Mouse (Mus musculus) midbrain, embryonic 13.5 days (tissue): ENCODE results near the gene Adgrf4. TPM values are rescaled to one million over a fixed set of nuclear protein-coding genes. Genes with fewer than 3 reads are reported as not detected.

ENCODE experiments used
- ATAC-seq: fragments of 200-750 bp; cut with Nextera tagmentation; 2 replicates; pipeline ENCODE4 v1.8.0; 2017; ENCODE audit warnings: mild to moderate bottlenecking, moderate TSS enrichment, moderate library complexity
- H3K27ac ChIP-seq: fragments of 300-500 bp; sonication (generic); 2 replicates; pipeline ENCODE4 v1.5.1; 2015; ENCODE audit warnings: inconsistent platforms, mild to moderate bottlenecking, moderate library complexity
- H3K27me3 ChIP-seq: fragments of 300-500 bp; sonication (generic); 2 replicates; pipeline ENCODE4 v1.6.1; 2015; ENCODE audit warnings: mild to moderate bottlenecking, inconsistent platforms
- H3K36me3 ChIP-seq: fragments of 300-500 bp; sonication (generic); 2 replicates; pipeline ENCODE4 v1.6.1; 2015; ENCODE audit warnings: mild to moderate bottlenecking, inconsistent platforms
- H3K4me1 ChIP-seq: fragments of 300-500 bp; sonication (generic); replicated peaks from 2 replicates; pipeline ENCODE4 v1.6.1; 2015; ENCODE audit warnings: inconsistent platforms
- H3K4me2 ChIP-seq: fragments of 300-500 bp; sonication (generic); replicated peaks from 2 replicates; pipeline ENCODE4 v1.6.1; 2015; ENCODE audit warnings: moderate library complexity, mild to moderate bottlenecking, inconsistent platforms
- H3K4me3 ChIP-seq: fragments of 300-500 bp; sonication (generic); replicated peaks from 2 replicates; pipeline ENCODE4 v1.5.1; 2015; ENCODE audit warnings: mild to moderate bottlenecking, inconsistent platforms
- H3K9ac ChIP-seq: fragments of 300-500 bp; sonication (generic); replicated peaks from 2 replicates; pipeline ENCODE4 v1.6.1; 2015; ENCODE audit warnings: mild to moderate bottlenecking, inconsistent platforms
- H3K9me3 ChIP-seq: fragments of 300-500 bp; sonication (generic); 2 replicates; pipeline ENCODE4 v1.6.1; 2016; ENCODE audit warnings: mild to moderate bottlenecking, inconsistent platforms
- WGBS: fragments of 180-500 bp; shearing (Covaris S2); methylation state at CpG from one replicate; pipeline ENCODE4 v1.1.7; 2015; 5-methylcytosine and 5-hydroxymethylcytosine counted together
- polyA plus RNA-seq: library from polyadenylated mRNA; unstranded; fragments of >200 nt; fragmentation: Nextera tagmentation; extraction: Ambion mirVana; gene quantifications from 2 replicates; pipeline ENCODE4 v1.2.1, GENCODE M21; 2015

The Adgrf4 gene
- 0.16 TPM in 1 of 2 replicates, not detected in the other for polyA plus RNA-seq

DNA sequence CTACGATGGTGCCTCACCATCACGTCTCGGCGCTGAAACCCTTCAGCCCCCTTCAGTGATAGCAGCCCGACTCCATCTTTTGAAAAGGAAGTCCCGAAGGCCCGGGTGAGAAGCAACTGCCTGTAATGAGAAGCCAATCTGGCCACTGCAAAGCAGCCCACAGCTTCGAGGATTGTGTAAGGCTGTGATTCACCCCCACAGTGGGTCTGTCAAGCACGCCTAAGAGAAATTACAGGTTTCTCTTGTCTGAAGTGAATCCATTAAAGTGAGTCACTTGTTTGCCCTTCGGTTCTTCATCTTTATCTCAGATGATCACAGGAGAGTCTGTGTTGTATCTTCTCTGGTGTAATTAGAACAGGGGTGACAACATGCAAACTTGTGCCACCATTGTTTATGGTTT, at the start of gene Adgrf4:
Gene Adgrf4, minus strand, starts transcription at position 149 of the 400 bp plus-strand sequence.
- H3K36me3 ChIP-seq, result no peaks in the 10 kb centered on the region
- H3K4me1 ChIP-seq, result no peaks in the 10 kb centered on the region
- no peak for ATAC-seq
- H3K9me3 ChIP-seq, result no peaks in the 10 kb centered on the region
- 93% methylated on average over 10 of the region's 10 CpGs for WGBS
- H3K27me3 ChIP-seq, result no peaks in the 10 kb centered on the region
- H3K27ac ChIP-seq, result no peak within 1 kb of the TSS
- H3K4me2 ChIP-seq, result no peak within 1 kb of the TSS
- H3K4me3 ChIP-seq, result no peak within 1 kb of the TSS
- no peak within 1 kb of the TSS for H3K9ac ChIP-seq

GRCm38 (mm10) chr17:42741801-42742217, 49.7 kb upstream of the Adgrf4 start, which contains the start of gene Adgrf2:
Gene Adgrf2 (minus strand): TSS chr17:42742179.
- H3K4me3 ChIP-seq, result no peak within 1 kb of the TSS
- no peaks in the 10 kb centered on the region for H3K27me3 ChIP-seq
- no peaks in the 10 kb centered on the region for H3K9me3 ChIP-seq
- no peak within 1 kb of the TSS for H3K27ac ChIP-seq
- H3K36me3 ChIP-seq, result no peaks in the 10 kb centered on the region
- WGBS, result 30% methylated on average over 7 of the region's 7 CpGs
- ATAC-seq, result peak; percentile 53; the same call in 1 of the 2 replicates
- H3K4me1 ChIP-seq, result no peaks in the 10 kb centered on the region
- no peak within 1 kb of the TSS for H3K9ac ChIP-seq
- H3K4me2 ChIP-seq, result no peak within 1 kb of the TSS

GRCm38 (mm10) chr17:42738794-42739193, 46.7 kb upstream of the Adgrf4 start:
- no peak overlapping the region for H3K4me3 ChIP-seq
- no peak overlapping the region for H3K9ac ChIP-seq
- H3K27ac ChIP-seq, result no peak overlapping the region
- H3K36me3 ChIP-seq, result no peaks in the 10 kb centered on the region
- no peaks in the 10 kb centered on the region for H3K4me1 ChIP-seq
- no peaks in the 10 kb centered on the region for H3K9me3 ChIP-seq
- ATAC-seq, result no peak
- 87% methylated on average over 6 of the region's 6 CpGs for WGBS
- no peaks in the 10 kb centered on the region for H3K27me3 ChIP-seq
- no peak overlapping the region for H3K4me2 ChIP-seq

DNA sequence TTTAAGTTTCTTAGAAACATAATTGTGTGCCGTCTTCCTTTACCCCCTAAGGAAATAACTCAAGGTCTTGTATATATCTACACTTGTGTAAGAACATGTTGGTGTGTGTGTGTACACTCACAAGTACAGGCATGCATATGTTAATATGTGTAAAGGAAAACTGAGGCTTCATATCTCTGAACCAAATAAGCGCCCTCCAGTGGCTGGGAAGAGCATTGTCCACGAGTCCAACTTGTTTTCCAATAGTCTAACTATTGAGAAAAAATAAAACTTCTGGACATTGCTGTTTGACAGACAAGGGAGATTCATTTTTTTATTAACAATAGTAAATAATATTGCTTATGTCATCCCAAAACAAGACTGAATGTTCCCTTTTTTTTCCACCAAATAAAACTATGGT, 25.1 kb upstream of the Adgrf4 start:
- Histone ChIP-seq H3K36me3 (no peaks in the 10 kb centered on the region), H3K27ac (no peak overlapping the region), H3K9me3 (no peaks in the 10 kb centered on the region; the same call in 1 of the 2 replicates), H3K27me3 (no peaks in the 10 kb centered on the region), H3K4me2 (no peak overlapping the region), H3K4me1 (no peaks in the 10 kb centered on the region), H3K9ac (no peak overlapping the region), H3K4me3 (no peak overlapping the region)
- WGBS, result 54% methylated on average over 3 of the region's 3 CpGs
- ATAC-seq, result no peak

DNA sequence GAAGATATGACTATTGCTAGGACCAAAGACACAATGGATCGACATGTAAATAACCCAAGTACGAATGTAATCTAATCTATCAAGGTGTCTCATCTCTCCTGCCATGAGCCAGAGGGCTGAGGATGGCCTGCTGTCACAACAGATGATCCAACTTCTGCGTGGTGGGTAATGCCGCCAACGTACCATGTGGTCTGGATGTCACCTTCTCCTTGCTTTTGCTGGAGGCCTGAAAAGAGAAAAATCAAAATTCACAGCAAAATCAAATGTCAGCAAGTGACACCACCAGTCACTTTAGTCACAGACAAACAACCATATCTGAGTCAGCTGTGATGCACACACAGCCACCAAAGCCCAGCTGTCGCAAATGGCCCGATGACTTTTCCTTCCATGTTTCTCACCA, 22.9 kb upstream of the Adgrf4 start:
- Histone ChIP-seq H3K27me3 (no peaks in the 10 kb centered on the region), H3K9me3 (no peaks in the 10 kb centered on the region; the same call in 1 of the 2 replicates), H3K4me3 (no peak overlapping the region), H3K36me3 (no peaks in the 10 kb centered on the region), H3K4me2 (no peak overlapping the region), H3K27ac (no peak overlapping the region), H3K4me1 (no peaks in the 10 kb centered on the region), H3K9ac (no peak overlapping the region)
- no peak for ATAC-seq
- 95% methylated on average over 7 of the region's 7 CpGs for WGBS

DNA sequence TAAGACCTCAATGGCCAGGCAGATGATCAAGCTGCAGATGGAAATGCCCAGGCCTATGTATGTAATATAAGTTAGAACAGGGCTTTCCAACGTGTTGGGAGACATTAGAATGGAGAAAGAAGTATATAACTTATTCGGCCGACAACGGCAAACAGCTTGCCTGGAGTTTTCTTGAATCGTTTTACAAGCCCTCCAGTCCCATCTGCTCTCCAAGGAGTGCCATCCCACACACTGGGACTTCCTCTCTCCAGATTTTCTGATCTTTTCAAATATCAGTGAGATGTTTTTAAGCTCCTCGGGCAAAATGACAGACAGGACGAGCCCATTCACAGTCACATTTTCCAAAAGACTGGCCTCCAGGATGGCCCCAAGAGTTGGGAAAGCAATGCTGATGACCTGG, 18.6 kb upstream of the Adgrf4 start:
- Histone ChIP-seq H3K9me3 (no peaks in the 10 kb centered on the region), H3K36me3 (no peaks in the 10 kb centered on the region), H3K4me3 (no peak overlapping the region), H3K27ac (no peak overlapping the region), H3K9ac (no peak overlapping the region), H3K4me1 (no peaks in the 10 kb centered on the region), H3K4me2 (no peak overlapping the region), H3K27me3 (no peaks in the 10 kb centered on the region)
- no peak for ATAC-seq
- WGBS, result 88% methylated on average over 7 of the region's 7 CpGs

DNA sequence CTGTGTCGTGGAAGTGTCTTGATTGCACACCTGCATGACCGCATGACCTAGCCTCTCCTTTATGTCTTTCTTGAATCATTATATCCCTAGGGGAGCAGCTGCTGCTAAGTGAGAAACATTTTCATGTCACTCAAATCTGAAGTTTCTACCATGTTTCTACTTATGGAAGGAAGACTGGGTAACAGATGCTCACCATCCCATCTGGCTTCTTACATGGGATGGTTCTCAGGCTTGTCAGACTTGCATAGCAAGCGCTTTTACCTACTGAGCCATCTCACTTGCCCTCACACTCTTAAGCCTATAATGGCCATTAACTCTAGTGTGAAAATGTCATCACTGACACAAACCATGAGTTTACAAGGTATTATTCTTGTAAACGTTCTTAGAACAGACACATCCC, 13.5 kb upstream of the Adgrf4 start:
- H3K9me3 ChIP-seq, result no peaks in the 10 kb centered on the region
- no peak for ATAC-seq
- H3K4me1 ChIP-seq, result no peaks in the 10 kb centered on the region
- H3K4me3 ChIP-seq, result no peak overlapping the region
- H3K4me2 ChIP-seq, result no peak overlapping the region
- no peak overlapping the region for H3K27ac ChIP-seq
- WGBS, result 90% methylated on average over 4 of the region's 4 CpGs
- no peaks in the 10 kb centered on the region for H3K27me3 ChIP-seq
- no peaks in the 10 kb centered on the region for H3K36me3 ChIP-seq
- no peak overlapping the region for H3K9ac ChIP-seq

- H3K9ac ChIP-seq, result no peak overlapping the region
- no peak overlapping the region for H3K4me2 ChIP-seq
- no peak overlapping the region for H3K4me3 ChIP-seq
- WGBS, result 94% methylated on average over 9 of the region's 9 CpGs
- H3K9me3 ChIP-seq, result no peaks in the 10 kb centered on the region
- no peaks in the 10 kb centered on the region for H3K27me3 ChIP-seq
- no peak overlapping the region for H3K27ac ChIP-seq
- H3K4me1 ChIP-seq, result no peaks in the 10 kb centered on the region
- ATAC-seq, result no peak
- H3K36me3 ChIP-seq, result no peaks in the 10 kb centered on the region
Measured at GRCm38 (mm10) chr17:42702198-42702597, 10.1 kb upstream of the Adgrf4 start.

DNA sequence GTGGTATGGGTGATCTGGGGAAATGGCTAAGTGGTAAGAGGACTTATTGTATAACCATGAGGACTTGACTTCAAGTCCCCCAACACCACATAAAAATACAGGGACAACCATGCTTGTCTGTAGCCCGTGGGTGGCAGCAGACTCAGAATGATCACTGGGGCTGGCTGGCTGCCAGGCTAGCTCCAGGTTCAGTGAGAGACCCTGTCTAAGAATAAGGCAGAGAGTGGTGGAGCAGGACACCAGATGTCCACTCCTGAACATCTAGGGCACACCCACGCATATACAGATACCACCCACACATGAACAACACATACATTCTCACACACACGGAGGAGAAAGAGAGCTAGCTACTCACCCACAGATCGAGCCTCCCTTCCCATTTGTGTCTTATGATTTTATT, 2.6 kb upstream of the Adgrf4 start:
- Histone ChIP-seq H3K9me3 (no peaks in the 10 kb centered on the region), H3K27me3 (no peaks in the 10 kb centered on the region), H3K4me1 (no peaks in the 10 kb centered on the region), H3K27ac (no peak overlapping the region), H3K4me3 (no peak overlapping the region), H3K4me2 (no peak overlapping the region), H3K9ac (no peak overlapping the region), H3K36me3 (no peaks in the 10 kb centered on the region)
- ATAC-seq, result no peak
- WGBS, result 90% methylated on average over 4 of the region's 4 CpGs

- H3K9me3 ChIP-seq, result no peaks in the 10 kb centered on the region
- H3K36me3 ChIP-seq, result no peaks in the 10 kb centered on the region
- no peak overlapping the region for H3K4me2 ChIP-seq
- H3K9ac ChIP-seq, result no peak overlapping the region
- H3K27me3 ChIP-seq, result no peaks in the 10 kb centered on the region
- ATAC-seq, result no peak
- 90% methylated on average over 8 of the region's 8 CpGs for WGBS
- no peak overlapping the region for H3K27ac ChIP-seq
- H3K4me3 ChIP-seq, result no peak overlapping the region
- H3K4me1 ChIP-seq, result no peaks in the 10 kb centered on the region
Measured at GRCm38 (mm10) chr17:42690531-42690930, 1.6 kb downstream of the Adgrf4 start.

- 22% methylated on average over 14 of the region's 14 CpGs for WGBS
Measured at GRCm38 (mm10) chr17:42658634-42659422, 33.3 kb downstream of the Adgrf4 start.

GRCm38 (mm10) chr17:42643416-42643815, 48.7 kb downstream of the Adgrf4 start:
- no peaks in the 10 kb centered on the region for H3K27me3 ChIP-seq
- H3K27ac ChIP-seq, result no peak overlapping the region
- H3K4me2 ChIP-seq, result no peak overlapping the region
- no peak overlapping the region for H3K4me3 ChIP-seq
- 90% methylated on average over 3 of the region's 3 CpGs for WGBS
- no peaks in the 10 kb centered on the region for H3K36me3 ChIP-seq
- no peak for ATAC-seq
- no peaks in the 10 kb centered on the region for H3K9me3 ChIP-seq
- no peak overlapping the region for H3K9ac ChIP-seq
- H3K4me1 ChIP-seq, result no peaks in the 10 kb centered on the region

More at GRCm38 (mm10) chr17:42658634-42659422, 33.3 kb downstream of the Adgrf4 start:
- peak; percentile 96 for ATAC-seq
- Histone ChIP-seq H3K4me3 (no peak overlapping the region), H3K27me3 (no peaks in the 10 kb centered on the region), H3K9me3 (no peaks in the 10 kb centered on the region), H3K27ac (no peak overlapping the region), H3K4me2 (peak overlapping the region; percentile 37), H3K4me1 (no peaks in the 10 kb centered on the region), H3K9ac (0 out of 2 replicates have a peak overlapping the region, but pooled peaks have one; percentile 21), H3K36me3 (no peaks in the 10 kb centered on the region)
